Mouse (Mus musculus): Measurements from ENCODE around the gene Gm42878.

- TF ChIP-seq POLR2A (IDR thresholded peaks at IDR 0.05; ENCODE audit: insufficient read depth, low read length) (no peak), CTCF (IDR thresholded peaks at IDR 0.05; ENCODE audit: low read depth, low read length) (no peak)
Observed at GRCm38 (mm10) chr5:121585699-121586098, 40.4 kb upstream of the Gm42878 start.
